ENCODE assay signal across 31 mouse cellular contexts in the genomic region with DNA sequence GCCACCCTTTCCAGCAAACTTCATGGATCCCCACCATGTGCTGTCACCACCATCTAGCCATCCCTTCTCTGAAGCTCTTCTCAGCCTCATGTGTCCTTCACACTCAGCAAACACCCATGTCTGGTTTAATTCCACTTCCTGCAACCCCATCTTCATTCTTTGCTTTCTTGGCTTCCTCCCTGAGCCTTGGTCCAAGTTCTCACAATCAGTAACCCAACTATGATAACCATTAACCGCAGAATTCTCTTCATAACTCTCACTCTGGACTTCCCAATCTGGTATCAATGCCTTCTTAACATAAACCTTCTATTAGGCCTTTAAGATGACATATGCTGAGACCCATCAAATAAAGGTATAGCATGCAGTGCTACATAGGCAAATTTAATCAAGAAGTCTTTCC.
"Had no signal": no experiment of that assay in that cellular context is flagged by ENCODE, and none has a peak within 500 bp of the region (broad histone marks: within the 10 kb centered on the region; RNA-seq: fewer than 3 reads in every experiment).

No protein-coding gene starts in this region.

- H3K9me3 ChIP-seq: limb, embryonic 12.5 days; limb, embryonic 13.5 days; liver, embryonic 12.5 days; liver, embryonic 13.5 days; liver, embryonic 15.5 days; lung, embryonic 15.5 days; midbrain, embryonic 10.5 days; midbrain, embryonic 12.5 days; midbrain, embryonic 13.5 days; midbrain, embryonic 15.5 days; neural tube, embryonic 12.5 days; neural tube, embryonic 13.5 days had no signal

- H3K9ac ChIP-seq: limb, embryonic 12.5 days; limb, embryonic 13.5 days; liver, embryonic 12.5 days; liver, embryonic 13.5 days; liver, embryonic 14.5 days; liver, embryonic 15.5 days; lung, embryonic 14.5 days; lung, embryonic 15.5 days; midbrain, embryonic 12.5 days; midbrain, embryonic 13.5 days; midbrain, embryonic 15.5 days; neural tube, embryonic 12.5 days; neural tube, embryonic 13.5 days had no signal

- H3K27ac ChIP-seq: left cerebral cortex, adult 2 months; limb, embryonic 12.5 days; limb, embryonic 13.5 days; liver, embryonic 12.5 days; liver, embryonic 13.5 days; liver, embryonic 14.5 days; liver, embryonic 15.5 days; lung, embryonic 15.5 days; macrophage; midbrain, embryonic 10.5 days; midbrain, embryonic 12.5 days; midbrain, embryonic 13.5 days; midbrain, embryonic 15.5 days; neural tube, embryonic 12.5 days; neural tube, embryonic 13.5 days had no signal

- H3K4me1 ChIP-seq: liver, embryonic 12.5 days; liver, embryonic 13.5 days; liver, embryonic 15.5 days; megakaryocyte, embryonic 14.5 days; midbrain, embryonic 12.5 days; midbrain, embryonic 15.5 days had no signal

- DNase-seq: left cerebral cortex, postnatal 4 days; liver; liver, embryonic 13.5 days; lung, adult 18-20 months; lung, adult 2 months; lung, embryonic 14.5 days; lung, postnatal 10 days; lung, postnatal 14 days; lung, postnatal 36 days; lung, postnatal 4 days; midbrain, embryonic 14.5 days had no signal

- H3K36me3 ChIP-seq: limb, embryonic 12.5 days; limb, embryonic 13.5 days; liver, embryonic 12.5 days; liver, embryonic 13.5 days; liver, embryonic 15.5 days; lung, embryonic 15.5 days; midbrain, embryonic 10.5 days; midbrain, embryonic 12.5 days; midbrain, embryonic 13.5 days; midbrain, embryonic 15.5 days; neural tube, embryonic 12.5 days; neural tube, embryonic 13.5 days had no signal

- H3K4me3 ChIP-seq: left cerebral cortex, adult 2 months; limb, embryonic 12.5 days; limb, embryonic 13.5 days; liver, embryonic 12.5 days; liver, embryonic 13.5 days; liver, embryonic 15.5 days; lung, embryonic 15.5 days; megakaryocyte, embryonic 14.5 days; midbrain, embryonic 10.5 days; midbrain, embryonic 12.5 days; midbrain, embryonic 13.5 days; midbrain, embryonic 15.5 days; myocyte; neural tube, embryonic 12.5 days; neural tube, embryonic 13.5 days had no signal

- ATAC-seq: liver, embryonic 12.5 days; lung, postnatal 0 days; midbrain, embryonic 13.5 days; midbrain, embryonic 15.5 days; midbrain, embryonic 16.5 days had no signal

- H3K4me2 ChIP-seq: limb, embryonic 12.5 days; limb, embryonic 13.5 days; liver, embryonic 11.5 days; liver, embryonic 12.5 days; liver, embryonic 13.5 days; liver, embryonic 15.5 days; lung, embryonic 14.5 days; lung, embryonic 15.5 days; midbrain, embryonic 11.5 days; midbrain, embryonic 12.5 days; midbrain, embryonic 13.5 days; midbrain, embryonic 15.5 days; neural tube, embryonic 12.5 days; neural tube, embryonic 13.5 days had no signal

- H3K27me3 ChIP-seq: limb, embryonic 12.5 days; limb, embryonic 13.5 days; liver, embryonic 12.5 days; liver, embryonic 13.5 days; liver, embryonic 15.5 days; lung, embryonic 15.5 days; megakaryocyte, embryonic 14.5 days; midbrain, embryonic 12.5 days; midbrain, embryonic 13.5 days; midbrain, embryonic 15.5 days; neural tube, embryonic 12.5 days; neural tube, embryonic 13.5 days had no signal
